Mouse (Mus musculus): Measurements from ENCODE around the gene Vti1a. TPM values are rescaled to one million over a fixed set of nuclear protein-coding genes. Genes with fewer than 3 reads are reported as not detected.

Gene Vti1a
- polyA plus RNA-seq, 1 experiment from 2014 or later: 19.6 TPM

- H3K4me2 ChIP-seq: no peak overlapping the region
- 54% methylated on average over 6 of the region's 6 CpGs for WGBS
- no peak overlapping the region for H3K9ac ChIP-seq
- ATAC-seq (ENCODE audit: insufficient number of reproducible peaks, low FRiP score): no peak
- no peaks in the 10 kb centered on the region for H3K27me3 ChIP-seq (replicated peaks)
- H3K4me1 ChIP-seq (replicated peaks): peaks cover 58% of the 10 kb centered on the region
- no peaks in the 10 kb centered on the region for H3K36me3 ChIP-seq
- H3K4me3 ChIP-seq: no peak overlapping the region
- no peak overlapping the region for H3K27ac ChIP-seq (ENCODE audit: poor library complexity, severe bottlenecking)
- H3K9me3 ChIP-seq (replicated peaks): no peaks in the 10 kb centered on the region
Measured at GRCm38 (mm10) chr19:55599124-55599523, 283.0 kb downstream of the Vti1a start.

- 86% methylated on average over 10 of the region's 10 CpGs for WGBS
- ATAC-seq (ENCODE audit: insufficient number of reproducible peaks, low FRiP score): no peak
- H3K9ac ChIP-seq: no peak overlapping the region
- H3K4me2 ChIP-seq: no peak overlapping the region
- H3K27me3 ChIP-seq (replicated peaks): no peaks in the 10 kb centered on the region; the same call in 1 of the 2 replicates
- H3K27ac ChIP-seq (ENCODE audit: poor library complexity, severe bottlenecking): no peak overlapping the region
- H3K4me1 ChIP-seq (replicated peaks): peaks cover 7% of the 10 kb centered on the region
- H3K36me3 ChIP-seq: no peaks in the 10 kb centered on the region
- H3K9me3 ChIP-seq (replicated peaks): no peaks in the 10 kb centered on the region
- no peak overlapping the region for H3K4me3 ChIP-seq
Measured at GRCm38 (mm10) chr19:55607725-55608124, 291.6 kb downstream of the Vti1a start.

GRCm38 (mm10) chr19:55608858-55609375 is 292.8 kb downstream of the Vti1a start:
- H3K27ac ChIP-seq (ENCODE audit: poor library complexity, severe bottlenecking): no peak overlapping the region
- H3K27me3 ChIP-seq (replicated peaks): no peaks in the 10 kb centered on the region; the same call in 1 of the 2 replicates
- 83% methylated on average over 14 of the region's 14 CpGs for WGBS
- no peaks in the 10 kb centered on the region for H3K36me3 ChIP-seq
- ATAC-seq (ENCODE audit: insufficient number of reproducible peaks, low FRiP score): no peak
- H3K9ac ChIP-seq: no peak overlapping the region
- H3K4me1 ChIP-seq (replicated peaks): peaks cover 12% of the 10 kb centered on the region
- H3K4me3 ChIP-seq: no peak overlapping the region
- H3K4me2 ChIP-seq: no peak overlapping the region
- H3K9me3 ChIP-seq (replicated peaks): no peaks in the 10 kb centered on the region

- Histone ChIP-seq H3K4me3 (no peak overlapping the region), H3K9ac (no peak overlapping the region), H3K9me3 (replicated peaks) (no peaks in the 10 kb centered on the region), H3K36me3 (no peaks in the 10 kb centered on the region), H3K27ac (ENCODE audit: poor library complexity, severe bottlenecking) (no peak overlapping the region), H3K4me2 (no peak overlapping the region), H3K27me3 (replicated peaks) (no peaks in the 10 kb centered on the region; the same call in 1 of the 2 replicates), H3K4me1 (replicated peaks) (peaks cover 12% of the 10 kb centered on the region)
- 75% methylated on average over 3 of the region's 3 CpGs for WGBS
- ATAC-seq (ENCODE audit: insufficient number of reproducible peaks, low FRiP score): no peak
Measured at GRCm38 (mm10) chr19:55609806-55610205, 293.7 kb downstream of the Vti1a start.

- no peaks in the 10 kb centered on the region for H3K9me3 ChIP-seq (replicated peaks)
- no peaks in the 10 kb centered on the region for H3K27me3 ChIP-seq (replicated peaks)
- H3K4me2 ChIP-seq: no peak overlapping the region
- H3K4me1 ChIP-seq (replicated peaks): peaks cover 34% of the 10 kb centered on the region
- 55% methylated on average over 5 of the region's 5 CpGs for WGBS
- H3K4me3 ChIP-seq: no peak overlapping the region
- H3K27ac ChIP-seq (ENCODE audit: poor library complexity, severe bottlenecking): no peak overlapping the region
- ATAC-seq (ENCODE audit: insufficient number of reproducible peaks, low FRiP score): peak; percentile 54
- H3K9ac ChIP-seq: no peak overlapping the region
- H3K36me3 ChIP-seq: no peaks in the 10 kb centered on the region
Measured at GRCm38 (mm10) chr19:55615743-55616142, 299.6 kb downstream of the Vti1a start.

GRCm38 (mm10) chr19:55616276-55616675 is 300.2 kb downstream of the Vti1a start:
- no peak for ATAC-seq (ENCODE audit: insufficient number of reproducible peaks, low FRiP score)
- Histone ChIP-seq H3K4me2 (no peak overlapping the region), H3K4me3 (no peak overlapping the region), H3K27me3 (replicated peaks) (no peaks in the 10 kb centered on the region), H3K4me1 (replicated peaks) (peaks cover 36% of the 10 kb centered on the region), H3K27ac (ENCODE audit: poor library complexity, severe bottlenecking) (no peak overlapping the region), H3K9ac (no peak overlapping the region), H3K36me3 (no peaks in the 10 kb centered on the region), H3K9me3 (replicated peaks) (no peaks in the 10 kb centered on the region)
- WGBS: 80% methylated on average over 7 of the region's 7 CpGs

- Histone ChIP-seq H3K9ac (no peak overlapping the region), H3K36me3 (no peaks in the 10 kb centered on the region), H3K4me2 (no peak overlapping the region), H3K9me3 (replicated peaks) (no peaks in the 10 kb centered on the region), H3K4me3 (no peak overlapping the region), H3K27me3 (replicated peaks) (no peaks in the 10 kb centered on the region; the same call in 1 of the 2 replicates), H3K4me1 (replicated peaks) (peaks cover 36% of the 10 kb centered on the region), H3K27ac (ENCODE audit: poor library complexity, severe bottlenecking) (no peak overlapping the region)
- WGBS: 58% methylated on average over 8 of the region's 8 CpGs
- ATAC-seq (ENCODE audit: insufficient number of reproducible peaks, low FRiP score): no peak
Measured at GRCm38 (mm10) chr19:55616937-55617336, 300.8 kb downstream of the Vti1a start.

- H3K4me2 ChIP-seq: no peak overlapping the region
- no peaks in the 10 kb centered on the region for H3K9me3 ChIP-seq (replicated peaks)
- WGBS: 93% methylated on average over 7 of the region's 7 CpGs
- peaks cover 39% of the 10 kb centered on the region for H3K4me1 ChIP-seq (replicated peaks)
- no peaks in the 10 kb centered on the region; the same call in 1 of the 2 replicates for H3K27me3 ChIP-seq (replicated peaks)
- H3K9ac ChIP-seq: no peak overlapping the region
- H3K4me3 ChIP-seq: no peak overlapping the region
- no peaks in the 10 kb centered on the region for H3K36me3 ChIP-seq
- H3K27ac ChIP-seq (ENCODE audit: poor library complexity, severe bottlenecking): no peak overlapping the region
- no peak for ATAC-seq (ENCODE audit: insufficient number of reproducible peaks, low FRiP score)
Measured at GRCm38 (mm10) chr19:55618546-55618945, 302.5 kb downstream of the Vti1a start.

GRCm38 (mm10) chr19:55620411-55621008 is 304.4 kb downstream of the Vti1a start:
- H3K4me2 ChIP-seq: no peak overlapping the region
- H3K9me3 ChIP-seq (replicated peaks): no peaks in the 10 kb centered on the region
- no peak for ATAC-seq (ENCODE audit: insufficient number of reproducible peaks, low FRiP score)
- H3K27ac ChIP-seq (ENCODE audit: poor library complexity, severe bottlenecking): no peak overlapping the region
- H3K4me3 ChIP-seq: no peak overlapping the region
- H3K27me3 ChIP-seq (replicated peaks): no peaks in the 10 kb centered on the region; the same call in 1 of the 2 replicates
- no peaks in the 10 kb centered on the region for H3K36me3 ChIP-seq
- WGBS: 56% methylated on average over 14 of the region's 14 CpGs
- H3K4me1 ChIP-seq (replicated peaks): peaks cover 36% of the 10 kb centered on the region
- H3K9ac ChIP-seq: no peak overlapping the region

GRCm38 (mm10) chr19:55621011-55621625 is 305.0 kb downstream of the Vti1a start:
- no peaks in the 10 kb centered on the region for H3K36me3 ChIP-seq
- H3K27ac ChIP-seq (ENCODE audit: poor library complexity, severe bottlenecking): no peak overlapping the region
- no peak overlapping the region for H3K9ac ChIP-seq
- peaks cover 30% of the 10 kb centered on the region for H3K4me1 ChIP-seq (replicated peaks)
- ATAC-seq (ENCODE audit: insufficient number of reproducible peaks, low FRiP score): no peak
- no peaks in the 10 kb centered on the region; the same call in 1 of the 2 replicates for H3K27me3 ChIP-seq (replicated peaks)
- H3K9me3 ChIP-seq (replicated peaks): no peaks in the 10 kb centered on the region
- H3K4me2 ChIP-seq: no peak overlapping the region
- H3K4me3 ChIP-seq: no peak overlapping the region
- WGBS: 82% methylated on average over 12 of the region's 12 CpGs

GRCm38 (mm10) chr19:55622821-55623220 is 306.7 kb downstream of the Vti1a start:
- H3K27ac ChIP-seq (ENCODE audit: poor library complexity, severe bottlenecking): no peak overlapping the region
- no peaks in the 10 kb centered on the region for H3K36me3 ChIP-seq
- H3K4me2 ChIP-seq: peak overlapping the region; percentile 11; the same call in 1 of the 2 replicates
- H3K27me3 ChIP-seq (replicated peaks): no peaks in the 10 kb centered on the region; the same call in 1 of the 2 replicates
- no peaks in the 10 kb centered on the region for H3K9me3 ChIP-seq (replicated peaks)
- peaks cover 16% of the 10 kb centered on the region for H3K4me1 ChIP-seq (replicated peaks)
- 77% methylated on average over 18 of the region's 18 CpGs for WGBS
- ATAC-seq (ENCODE audit: insufficient number of reproducible peaks, low FRiP score): no peak
- H3K9ac ChIP-seq: no peak overlapping the region
- no peak overlapping the region for H3K4me3 ChIP-seq
